Mouse (Mus musculus) kidney, adult 2 months (tissue): ENCODE data around the gene P3h2.

Experiments used
- CTCF ChIP-seq: fragments of 200-500 bp; conservative IDR thresholded peaks from 2 replicates; pipeline ENCODE4 v1.5.1; 2011; ENCODE audit warnings: low read depth, mild to moderate bottlenecking, control low read depth, low read length, moderate library complexity, mixed read lengths; ENCODE audit not compliant: insufficient read depth, insufficient read length
- POLR2A ChIP-seq: fragments of 200-500 bp; IDR thresholded peaks from one replicate; pipeline ENCODE4 v1.6.1; 2011; ENCODE audit warnings: low read depth, low read length, control low read depth

DNA sequence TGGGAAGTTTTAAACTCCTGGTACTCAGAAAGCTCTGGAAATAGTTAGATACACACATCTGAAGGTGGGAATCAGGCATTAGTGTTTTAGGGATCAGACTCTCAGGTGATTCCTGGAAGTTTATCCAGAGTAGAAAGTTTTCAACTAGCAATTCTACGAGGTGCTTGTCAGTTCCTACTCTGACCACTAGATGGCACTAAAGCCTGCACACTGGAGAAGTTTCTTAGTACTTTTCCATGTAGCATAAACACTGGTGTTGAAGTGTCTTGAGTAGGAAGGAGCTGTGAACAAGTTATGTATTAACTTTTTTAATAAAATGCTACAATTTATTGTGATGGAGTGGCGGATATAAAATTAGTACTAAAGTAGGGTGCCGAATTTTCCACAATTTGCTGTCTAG lies 141.7 kb downstream of the P3h2 start:
- TF ChIP-seq CTCF (peak; percentile 25; the same call in 1 of the 2 replicates), POLR2A (no peak)
